Mouse (Mus musculus) T-helper 2 cell (primary cell): Measurements from ENCODE around the gene 3110040N11Rik.
"Not testable (repeated sequence)": the region's sequence is repeated elsewhere in the genome, so short reads cannot be mapped to it uniquely, and the experiment has no call there.

Experiments
- in situ Hi-C: fragments of 300-600 bp; cut with MboI, MseI; formaldehyde crosslinking; loops from one replicate; pipeline ENCODE4 v1.15.1; 2025; ENCODE audit warnings: high pct_unique_total_duplicates

3110040N11Rik gene

GRCm38 (mm10) chr7:81789095-81789757 lies at the start of gene 3110040N11Rik:
Gene 3110040N11Rik, minus strand, starts transcription at chr7:81789478.
- in situ Hi-C loops: no loop called here

DNA sequence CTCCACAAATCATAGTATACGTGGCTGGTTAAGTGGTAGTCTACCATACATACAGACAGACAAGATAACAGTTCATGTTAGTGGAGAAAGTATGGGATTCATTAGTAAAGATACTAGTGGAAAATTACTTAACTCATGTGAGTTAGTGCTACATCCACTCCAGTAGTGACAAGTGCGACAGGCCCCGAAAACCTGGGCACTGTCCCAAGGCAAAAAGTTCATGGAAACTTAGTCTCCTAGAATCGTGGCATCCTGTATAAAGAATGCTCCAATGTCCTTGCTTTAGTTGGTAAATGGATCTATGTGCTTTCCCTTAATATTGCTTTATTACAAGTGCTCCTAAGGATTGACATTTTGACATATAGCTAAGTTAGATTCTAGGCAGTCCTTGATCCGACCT lies 48.5 kb upstream of the 3110040N11Rik start:
- in situ Hi-C loops: not testable (repeated sequence)

DNA sequence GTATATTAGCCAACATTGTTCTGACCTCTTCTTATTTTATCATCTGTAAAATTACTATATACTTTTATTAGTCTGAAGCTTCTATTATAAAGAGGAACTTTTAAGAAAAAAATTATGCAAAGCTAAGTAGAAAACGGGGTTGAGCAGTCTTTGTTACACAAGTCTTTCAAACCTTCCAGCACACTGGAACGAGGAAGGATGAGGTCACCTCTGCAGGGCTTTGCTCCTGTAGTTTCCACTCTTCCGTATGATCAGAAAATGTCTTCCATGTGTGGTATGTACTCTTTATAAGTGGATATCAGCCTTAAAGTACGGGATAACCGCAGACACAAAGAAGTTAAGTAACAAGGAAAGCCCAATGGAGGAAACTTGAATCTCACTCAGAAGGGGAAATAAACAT lies 46.2 kb upstream of the 3110040N11Rik start:
- in situ Hi-C loops: no loop called here

GRCm38 (mm10) chr7:81834847-81835246 lies 45.6 kb upstream of the 3110040N11Rik start:
- in situ Hi-C loops: no loop called here

- in situ Hi-C loops: no loop called here
These were observed 40.2 kb upstream of the 3110040N11Rik start, which contains the start of gene Btbd1 for GRCm38 (mm10) chr7:81829379-81829894. Gene Btbd1, minus strand, starts transcription at chr7:81829431.

DNA sequence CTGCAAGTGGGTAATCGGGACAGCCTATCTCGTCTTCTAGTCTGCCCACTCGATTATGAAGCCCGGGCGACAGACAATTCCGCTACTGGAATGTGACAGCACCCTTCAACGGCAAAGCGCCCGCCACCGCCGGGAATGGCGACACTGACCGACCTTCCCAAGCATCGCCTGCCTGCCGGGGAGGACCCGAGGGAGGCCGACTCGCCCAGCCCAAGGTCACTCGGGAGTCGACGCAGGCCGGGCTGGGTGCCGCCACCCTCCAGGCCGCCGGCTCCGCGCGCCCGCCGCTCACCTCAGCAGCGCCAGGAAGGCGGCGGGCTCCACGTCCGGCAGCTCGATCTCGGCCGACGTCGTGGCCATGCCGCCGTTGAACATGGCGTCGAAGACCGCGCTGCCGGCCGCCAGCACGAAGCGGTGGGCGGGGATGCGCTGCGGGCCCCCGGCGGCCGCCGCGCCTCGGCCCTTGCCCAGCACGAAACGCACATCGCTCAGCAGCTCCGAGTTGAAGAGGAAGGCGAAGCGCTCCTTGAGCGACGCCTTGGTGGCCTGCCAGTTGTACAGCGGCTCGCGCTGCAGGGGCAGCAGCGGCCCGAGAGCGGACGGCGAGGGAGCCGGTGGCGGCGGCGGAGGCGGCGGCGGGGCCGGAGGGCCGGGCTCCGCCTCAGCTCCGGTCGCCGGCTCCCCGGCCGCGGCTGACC lies 39.6 kb upstream of the 3110040N11Rik start:
- in situ Hi-C loops: no loop called here

DNA sequence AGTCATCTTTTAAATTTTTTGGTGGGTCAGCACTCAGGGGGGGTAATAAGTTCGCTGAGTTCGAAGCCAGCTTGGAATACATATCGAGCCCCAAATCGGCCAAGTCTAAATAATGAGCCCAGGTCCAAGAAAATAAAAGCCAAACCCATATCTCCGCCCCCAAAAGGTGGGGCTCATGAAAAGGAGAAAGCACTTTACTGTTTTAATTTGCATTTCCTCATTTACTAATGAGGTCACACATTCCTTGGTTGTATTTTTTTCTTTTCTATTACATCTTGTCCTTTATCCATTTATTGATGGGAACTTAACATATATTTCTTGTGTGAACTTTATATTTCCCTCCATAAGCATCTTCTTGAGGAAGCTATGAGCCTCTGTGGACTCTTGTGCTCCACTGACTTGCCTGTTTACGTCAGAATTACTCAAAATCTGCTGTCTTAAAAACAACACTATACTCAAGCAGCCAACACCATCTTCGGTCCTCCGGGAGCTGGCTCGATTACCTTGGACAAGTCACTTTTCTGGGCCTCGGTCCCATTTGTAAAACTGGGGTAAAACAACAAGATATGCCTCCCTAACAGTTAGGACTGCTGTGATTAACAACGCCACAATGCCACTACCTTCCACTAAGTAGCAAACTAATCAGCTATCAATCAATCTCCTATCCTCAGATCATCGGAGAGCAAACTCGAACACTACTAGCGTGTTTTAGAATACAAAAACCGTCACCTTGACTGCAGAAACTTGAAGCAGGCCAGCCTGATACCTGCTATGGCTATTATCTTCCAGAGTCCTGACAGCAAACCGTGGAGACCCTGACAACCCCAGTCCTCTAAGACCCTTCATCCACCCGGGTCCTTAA lies 38.8 kb upstream of the 3110040N11Rik start:
- in situ Hi-C loops: no loop called here

- in situ Hi-C loops: no loop called here
These were observed 36.1 kb upstream of the 3110040N11Rik start for GRCm38 (mm10) chr7:81825381-81825780.

DNA sequence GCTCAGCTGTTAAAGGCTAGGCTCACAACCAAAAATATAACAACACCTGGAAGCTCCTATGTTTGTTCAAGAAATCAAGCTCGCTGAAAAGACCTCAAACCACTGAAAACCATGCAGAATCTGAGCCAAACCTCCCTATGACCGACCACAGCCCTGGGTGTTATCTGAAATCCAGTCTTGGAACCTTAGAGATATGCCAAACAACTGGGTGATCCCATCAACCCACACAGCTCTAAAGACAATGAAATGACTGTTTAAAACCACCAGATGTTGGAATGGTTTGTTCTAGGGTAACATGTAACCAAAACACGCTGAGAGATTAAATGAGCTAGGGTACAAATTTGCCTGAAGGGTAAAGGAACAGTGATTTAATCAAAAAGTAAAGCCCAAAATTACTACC lies 35.6 kb upstream of the 3110040N11Rik start:
- in situ Hi-C loops: no loop called here

DNA sequence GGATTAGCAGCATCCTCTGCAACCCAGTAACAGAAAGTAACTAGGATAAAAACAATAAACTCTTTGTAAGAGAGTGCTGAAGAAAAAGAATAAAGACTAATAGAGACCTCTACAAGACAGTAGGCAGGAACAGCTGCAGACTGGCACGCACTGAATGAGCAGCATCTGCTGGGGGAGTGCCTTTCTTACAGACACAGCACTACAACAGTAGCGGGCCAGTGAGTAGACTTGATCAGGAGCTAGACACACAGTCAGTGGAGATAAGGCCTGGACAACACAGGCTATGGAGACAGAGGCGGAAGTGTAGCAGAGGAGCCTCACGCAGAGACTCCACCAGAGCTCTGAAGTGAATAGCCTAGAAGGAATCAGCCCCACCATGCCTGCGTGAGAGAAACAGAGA lies 16.8 kb upstream of the 3110040N11Rik start:
- in situ Hi-C loops: no loop called here

DNA sequence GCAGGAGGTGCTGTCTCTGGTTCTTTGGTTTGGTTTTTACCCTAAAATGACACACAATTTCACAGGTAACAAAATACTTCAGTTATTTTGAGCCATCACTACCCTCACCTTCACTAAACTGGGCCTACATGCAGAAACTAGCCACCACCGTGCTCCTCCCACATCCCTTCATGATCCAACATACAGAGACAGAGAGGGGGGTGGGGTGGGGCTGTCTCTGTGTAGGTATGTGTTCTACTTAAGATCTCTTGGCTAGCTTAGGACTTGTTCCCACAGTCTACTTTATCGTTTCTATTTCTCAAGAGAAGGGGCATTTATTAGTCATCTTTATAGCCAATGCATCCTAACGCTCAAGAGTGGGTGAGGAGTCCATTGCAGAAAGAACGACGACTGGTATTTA lies 742 bp downstream of the 3110040N11Rik start:
- in situ Hi-C loops: no loop called here

DNA sequence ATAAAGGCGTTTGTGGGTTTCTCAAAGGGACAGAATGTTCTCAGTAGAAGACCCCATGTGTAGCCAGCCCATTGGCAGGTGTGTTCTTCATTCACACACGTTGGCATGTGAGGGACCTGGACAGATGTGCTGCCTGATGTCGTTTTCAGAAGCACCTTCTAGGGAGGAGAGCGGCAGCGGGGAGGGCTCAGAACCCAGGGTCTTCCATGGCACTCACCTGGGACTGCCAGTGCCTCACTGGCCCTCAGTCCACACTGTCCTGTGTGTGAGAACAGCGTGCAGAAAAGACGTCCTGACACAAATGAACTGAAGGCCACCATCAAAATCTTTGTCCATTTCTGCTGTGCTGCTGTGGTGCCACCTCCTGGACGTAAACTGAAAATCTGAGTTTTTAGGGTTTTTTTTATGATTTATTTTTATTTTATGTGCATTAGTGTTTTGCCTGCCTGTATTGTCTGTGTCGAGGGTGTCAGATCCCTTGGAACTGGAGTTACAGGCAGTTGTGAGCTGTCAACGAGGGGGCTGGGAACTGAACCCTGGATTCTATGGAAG lies 11.5 kb downstream of the 3110040N11Rik start:
- in situ Hi-C loops: no loop called here

DNA sequence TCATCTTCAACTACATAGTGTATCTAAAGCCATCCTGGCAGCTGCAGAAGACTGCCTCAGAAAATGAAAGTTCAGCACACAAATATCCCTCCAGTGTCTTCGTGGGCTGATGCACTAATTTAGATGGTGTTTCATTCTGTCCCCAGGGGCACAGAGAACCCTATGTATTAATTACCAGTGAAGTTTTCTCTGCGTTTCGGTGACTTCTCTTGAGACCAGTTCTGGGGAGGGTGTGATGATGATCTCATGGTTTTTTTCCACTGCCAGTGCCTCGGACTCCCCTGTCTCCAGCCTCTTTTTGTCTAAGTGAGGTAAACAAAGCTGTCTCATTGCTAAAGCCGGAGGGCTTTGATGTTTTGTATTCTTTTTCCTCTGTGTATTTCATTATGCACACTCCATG lies 14.0 kb downstream of the 3110040N11Rik start:
- in situ Hi-C loops: no loop called here

- in situ Hi-C loops: no loop called here
These were observed 16.3 kb downstream of the 3110040N11Rik start for GRCm38 (mm10) chr7:81772786-81773539.

DNA sequence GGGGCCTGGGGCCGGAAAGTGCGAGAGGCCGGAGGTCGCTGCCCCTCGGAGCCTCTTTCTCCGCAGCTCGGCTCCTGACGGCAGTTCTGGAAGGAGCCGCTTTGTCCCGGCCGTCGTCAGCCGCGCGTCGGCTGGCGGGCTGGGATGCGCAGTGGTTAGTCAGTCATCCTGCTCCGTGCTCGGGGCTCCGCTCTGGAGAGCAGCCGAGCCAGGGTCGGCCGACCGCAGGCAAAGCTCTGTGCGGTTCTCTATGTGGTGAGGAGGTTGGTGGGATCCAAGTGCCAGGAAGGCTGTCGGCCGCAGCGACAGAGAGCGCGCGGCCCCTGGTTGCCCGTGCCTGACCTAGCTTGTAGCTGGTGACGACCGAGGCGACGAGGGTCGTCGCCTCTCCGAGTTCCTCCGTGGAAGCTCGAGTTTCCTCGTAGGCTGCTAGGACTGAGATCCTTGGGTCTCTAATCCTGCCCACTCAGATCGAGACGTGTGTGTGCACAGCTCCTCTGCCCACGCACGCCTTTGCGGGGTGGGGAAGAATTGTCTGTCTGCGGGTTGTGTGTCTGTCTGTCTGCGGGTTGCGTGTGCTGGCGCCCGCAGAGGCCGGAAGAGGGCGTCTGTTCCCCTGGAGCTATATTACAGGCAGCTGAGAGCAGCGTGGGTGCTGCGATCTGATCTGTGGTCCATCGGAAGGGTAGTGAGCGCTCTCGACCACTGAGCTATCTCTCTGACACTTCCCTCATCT lies 26.0 kb downstream of the 3110040N11Rik start:
- in situ Hi-C loops: loop anchor here (10.0 kb wide), 1 partner anchor 408 kb away; no protein-coding TSS in a partner anchor

GRCm38 (mm10) chr7:81762180-81763109 lies 26.8 kb downstream of the 3110040N11Rik start, which contains the start of gene Ramac:
Gene Ramac, plus strand, starts transcription at chr7:81762925.
- in situ Hi-C loops: loop anchor here (10.0 kb wide), 1 partner anchor 408 kb away; no protein-coding TSS in a partner anchor

DNA sequence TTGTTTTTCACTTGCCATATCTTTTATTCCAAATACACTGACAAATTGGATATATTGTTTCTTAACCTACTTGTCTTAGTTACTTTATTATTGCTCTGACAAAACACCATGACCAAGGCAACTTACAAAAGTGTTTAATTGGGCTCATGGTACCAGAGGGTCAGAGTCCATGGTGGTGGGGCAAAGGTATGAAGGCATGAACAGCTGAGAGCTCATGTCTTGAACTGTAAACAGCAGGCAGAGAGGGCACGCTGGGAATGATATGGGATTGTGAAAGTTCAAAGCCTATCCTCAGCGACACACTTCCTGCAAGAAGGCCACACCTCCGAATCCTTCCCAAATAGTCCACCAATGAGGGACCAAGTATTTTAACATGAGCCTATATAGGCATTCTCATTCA lies 41.3 kb downstream of the 3110040N11Rik start:
- in situ Hi-C loops: no loop called here

- in situ Hi-C loops: no loop called here
These were observed 45.1 kb downstream of the 3110040N11Rik start for GRCm38 (mm10) chr7:81744145-81744544.

GRCm38 (mm10) chr7:81740010-81740409 lies 49.3 kb downstream of the 3110040N11Rik start:
- in situ Hi-C loops: no loop called here
